Mouse (Mus musculus) adrenal gland, adult 8-10 months (tissue): Measurements from ENCODE around the gene Tha1. TPM values are rescaled to one million over a fixed set of nuclear protein-coding genes. Genes with fewer than 3 reads are reported as not detected.
"Not testable (repeated sequence)": the region's sequence is repeated elsewhere in the genome, so short reads cannot be mapped to it uniquely, and the experiment has no call there.

Experiments
- DNase-seq: peaks from one replicate; pipeline ENCODE4 v3.0.0; 2022
- total RNA-seq, 4 experiments: library from RNA; stranded (reverse); gene quantifications; 2 replicates each; pipeline ENCODE4 v1.2.4; 2022

Gene Tha1
- total RNA-seq, 4 experiments from 2014 or later, result 16.4 to 16.7 (median 16.5) TPM

DNA sequence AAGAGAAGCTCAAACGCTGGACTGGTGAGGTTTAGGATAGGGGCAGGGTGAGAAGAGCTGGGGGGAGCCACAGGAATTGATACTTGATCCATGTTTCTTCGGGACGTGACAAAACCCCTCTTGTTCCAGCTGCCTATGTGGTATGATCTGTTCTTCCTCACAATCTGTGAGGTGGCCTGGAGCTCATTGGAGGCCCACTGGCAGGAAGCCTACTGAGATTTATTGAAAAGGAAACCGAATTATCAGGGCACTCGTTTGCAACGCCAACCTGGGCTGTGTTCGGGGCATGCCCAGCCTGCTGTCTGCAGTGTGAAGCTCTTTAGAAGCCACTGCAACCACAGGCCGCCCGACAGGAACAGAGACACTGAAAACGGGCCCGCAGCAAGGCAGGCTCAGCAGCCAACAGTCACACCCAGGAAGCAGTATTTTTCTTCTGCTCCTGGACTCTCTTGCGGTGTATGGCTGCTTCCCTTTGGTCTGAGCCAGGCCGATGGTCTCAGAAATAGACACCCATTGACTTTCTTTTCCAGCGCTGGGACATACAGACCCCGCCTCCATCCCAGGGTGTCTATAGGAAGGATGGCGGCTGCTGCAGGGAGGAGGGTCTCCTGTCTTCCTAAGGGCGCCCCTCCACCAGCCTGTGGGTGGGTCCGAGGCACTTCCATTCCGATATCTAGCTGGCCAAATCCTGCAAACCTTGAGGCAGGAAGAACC lies 24.9 kb downstream of the Tha1 start:
- DNase-seq, result no peak

DNA sequence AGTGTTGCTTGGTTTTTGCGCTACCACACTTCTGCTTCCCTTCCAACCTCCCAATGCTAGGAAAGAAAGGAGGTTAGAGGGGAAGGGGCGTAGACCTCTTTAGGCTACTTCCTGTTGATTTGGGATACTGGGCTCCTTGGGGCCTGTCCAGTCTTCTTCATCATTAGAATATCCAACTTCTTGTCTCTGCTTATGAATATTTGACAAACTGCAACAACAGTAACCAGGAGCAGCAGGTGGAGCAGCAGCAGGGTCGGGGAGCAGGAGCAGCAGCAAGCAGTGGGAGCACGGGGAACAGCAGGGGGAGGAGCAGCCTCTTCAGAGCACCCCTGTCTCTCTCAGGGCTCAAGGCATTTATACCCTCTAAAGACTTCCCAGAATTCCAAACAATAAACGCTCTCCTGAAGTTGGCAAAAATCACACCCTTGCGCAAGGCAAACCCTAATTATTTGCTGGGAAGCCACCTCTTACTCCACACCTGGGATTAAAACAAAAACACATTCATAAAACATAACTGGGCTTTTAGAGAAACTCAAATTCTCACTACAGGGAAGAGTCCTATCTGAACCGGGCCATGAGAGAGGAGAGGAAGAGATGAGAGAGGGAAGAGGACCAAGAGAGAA lies 25.6 kb downstream of the Tha1 start:
- DNase-seq, result no peak

DNA sequence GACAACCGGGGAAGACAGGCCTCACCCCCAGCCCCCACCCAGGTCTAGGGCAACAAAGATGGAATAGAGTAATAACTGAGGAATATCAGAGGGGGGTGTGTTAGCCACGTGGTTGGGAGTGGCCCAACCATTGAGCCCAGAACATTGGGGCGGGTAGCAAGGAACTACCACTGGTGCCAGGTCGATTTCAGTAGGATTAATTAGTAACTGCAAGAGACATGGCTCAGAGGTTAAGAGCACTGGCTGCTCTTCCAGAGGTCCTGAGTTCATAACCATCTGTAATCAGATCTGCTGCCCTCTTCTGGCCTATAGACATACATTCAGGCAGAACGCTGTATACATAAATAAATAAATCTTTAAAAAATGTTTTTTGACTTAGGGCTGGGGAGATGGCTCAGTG lies 26.6 kb downstream of the Tha1 start:
- DNase-seq, result no peak

DNA sequence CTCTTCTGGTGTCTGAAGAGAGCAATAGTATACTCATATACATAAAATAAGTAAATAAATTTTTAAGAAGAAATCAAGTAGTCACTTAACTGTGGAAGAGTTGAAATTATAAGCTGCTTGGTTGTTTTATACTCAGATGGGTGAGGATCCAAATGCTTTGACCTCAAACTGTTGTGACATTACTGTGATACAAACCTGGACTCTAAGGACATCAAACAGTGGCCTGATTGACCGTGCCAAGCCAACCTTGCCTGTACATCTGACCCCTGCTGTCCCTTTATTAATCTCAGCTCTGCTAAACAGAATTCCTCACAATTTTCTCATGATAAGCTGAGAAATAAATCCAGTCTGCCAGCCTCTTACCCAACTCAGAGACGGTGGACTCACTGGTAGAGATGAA lies 27.6 kb downstream of the Tha1 start:
- DNase-seq, result no peak

DNA sequence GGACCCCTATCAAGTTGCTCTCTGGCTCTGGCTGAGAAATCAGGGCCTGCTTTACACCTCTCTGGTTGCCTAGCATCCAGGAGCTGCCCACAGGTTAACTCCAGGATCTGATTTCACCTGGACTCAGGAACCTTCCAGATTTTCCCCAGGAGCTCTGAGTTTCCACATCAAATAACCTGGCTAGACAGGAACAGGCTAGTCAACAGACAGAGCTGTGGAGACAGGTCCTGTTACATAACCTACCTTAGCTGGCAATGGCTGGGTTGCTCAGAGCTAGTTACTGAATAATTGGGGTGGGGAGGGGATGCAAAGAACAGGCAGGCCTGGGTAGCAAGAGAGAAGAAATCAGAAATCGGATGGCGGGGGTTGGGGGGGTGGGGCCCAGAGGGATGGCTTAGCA lies 28.3 kb downstream of the Tha1 start:
- DNase-seq, result no peak

DNA sequence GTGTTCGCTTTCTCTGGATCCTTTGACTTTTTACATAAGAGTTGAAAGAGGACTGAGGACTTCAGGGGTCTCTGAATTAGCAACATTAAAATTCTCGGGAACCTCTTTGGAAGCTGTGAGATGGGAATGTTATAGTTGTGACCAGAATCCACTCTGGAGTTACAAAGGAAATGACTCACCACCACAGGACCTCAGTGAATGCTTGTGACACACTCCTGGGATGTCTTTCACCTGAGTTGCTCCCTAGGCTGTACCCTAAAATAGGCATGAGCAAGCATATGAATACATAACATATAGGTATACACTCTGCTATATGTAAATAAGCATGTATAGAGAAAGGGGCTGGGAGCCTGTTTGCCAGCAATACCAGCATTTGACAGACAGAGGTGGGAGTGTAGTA lies 29.8 kb downstream of the Tha1 start:
- no peak for DNase-seq

DNA sequence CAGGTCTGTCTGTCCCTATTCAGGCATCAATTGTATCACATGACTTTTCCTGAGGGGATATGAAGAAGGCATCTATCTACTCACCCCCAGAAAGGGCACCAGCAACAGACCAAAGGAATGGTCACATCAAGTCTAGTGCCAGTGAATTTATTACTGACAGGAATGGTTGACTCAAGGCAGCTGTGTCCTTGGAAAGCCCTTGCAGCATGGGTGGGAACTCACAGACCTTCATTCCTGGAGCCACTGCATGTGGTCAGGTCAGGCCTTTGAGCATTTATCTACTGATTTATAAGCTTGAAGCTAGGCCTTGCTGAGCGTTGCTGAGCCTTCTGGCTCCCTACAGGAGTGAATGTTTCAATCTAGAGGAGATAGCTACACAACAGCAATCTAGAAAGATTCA lies 32.4 kb downstream of the Tha1 start:
- peak; percentile 57 for DNase-seq

DNA sequence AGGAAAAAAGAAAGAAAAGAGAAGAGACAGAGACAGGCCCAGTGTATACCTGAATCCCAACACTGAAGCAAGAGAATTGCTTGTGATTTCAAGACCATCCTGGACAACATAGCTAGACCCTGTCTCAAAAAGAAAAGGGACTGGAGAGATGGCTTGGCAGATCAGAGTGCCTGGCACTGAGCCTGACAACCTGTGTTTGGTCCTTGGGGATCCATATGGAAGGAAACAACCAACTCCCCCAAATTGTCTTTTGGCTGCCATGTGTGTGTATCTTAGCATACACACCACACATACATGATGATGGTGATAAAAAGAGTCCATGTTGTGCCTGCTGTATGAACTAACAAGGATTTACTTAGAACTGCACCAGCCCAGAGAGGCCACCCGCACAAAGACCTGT lies 34.3 kb downstream of the Tha1 start:
- DNase-seq, result no peak

DNA sequence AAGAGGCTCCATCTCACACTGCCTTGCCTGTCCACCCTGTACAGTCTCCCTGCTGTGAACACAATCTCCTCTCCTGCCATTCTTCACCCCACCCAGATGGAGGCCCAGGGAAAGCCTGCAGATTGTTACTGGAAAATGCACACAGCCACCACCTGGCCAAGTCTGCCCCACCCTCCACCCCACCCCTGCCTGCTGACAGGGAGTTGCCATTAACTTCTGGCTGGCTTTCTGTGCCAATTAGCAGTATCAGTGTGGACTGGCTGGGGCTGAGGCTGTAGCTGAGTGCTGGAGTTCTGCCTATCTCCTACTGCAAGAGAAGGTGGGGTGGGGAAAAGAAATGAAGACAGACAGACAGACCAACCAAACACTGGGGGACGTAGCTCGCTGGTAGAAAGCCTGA lies 34.7 kb downstream of the Tha1 start:
- no peak for DNase-seq

DNA sequence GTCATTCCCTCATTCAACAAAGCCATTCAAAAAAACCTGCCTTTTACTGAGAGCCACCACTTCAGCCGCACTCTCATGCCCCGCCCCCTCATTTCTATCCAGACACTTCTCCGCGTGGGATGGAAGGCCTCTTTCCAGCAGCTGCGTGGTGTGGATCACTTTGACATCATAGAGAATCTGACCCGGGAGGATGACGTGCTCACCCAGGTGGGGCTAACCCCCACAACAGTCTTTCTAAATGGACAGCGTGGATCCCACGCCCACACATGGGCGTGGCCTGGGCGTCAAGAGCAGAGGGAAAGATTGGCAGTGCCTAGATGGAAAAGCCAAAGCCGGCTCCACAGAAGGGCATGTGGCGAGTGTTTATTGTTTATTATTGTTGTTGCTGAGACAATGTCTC lies 37.0 kb downstream of the Tha1 start:
- no peak for DNase-seq

DNA sequence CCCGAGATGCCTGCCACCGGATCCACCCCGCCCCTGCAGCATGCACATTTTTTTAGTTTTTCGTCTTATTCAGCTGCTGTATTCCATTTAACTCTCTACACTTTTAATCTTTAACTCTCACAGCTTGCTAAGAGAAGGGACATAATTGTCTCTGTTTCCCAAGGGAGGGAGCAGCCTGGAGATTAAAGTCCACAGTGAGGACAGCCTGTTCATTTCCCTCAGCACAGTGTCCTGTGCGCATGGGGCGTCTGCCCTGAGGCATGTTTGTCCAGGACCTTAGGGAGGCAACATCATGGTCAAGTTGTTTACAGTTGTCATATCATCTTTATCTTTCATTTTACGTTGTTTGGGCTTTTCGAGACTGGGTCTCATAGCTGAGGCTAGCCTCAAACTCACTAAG lies 39.2 kb downstream of the Tha1 start:
- DNase-seq, result no peak

DNA sequence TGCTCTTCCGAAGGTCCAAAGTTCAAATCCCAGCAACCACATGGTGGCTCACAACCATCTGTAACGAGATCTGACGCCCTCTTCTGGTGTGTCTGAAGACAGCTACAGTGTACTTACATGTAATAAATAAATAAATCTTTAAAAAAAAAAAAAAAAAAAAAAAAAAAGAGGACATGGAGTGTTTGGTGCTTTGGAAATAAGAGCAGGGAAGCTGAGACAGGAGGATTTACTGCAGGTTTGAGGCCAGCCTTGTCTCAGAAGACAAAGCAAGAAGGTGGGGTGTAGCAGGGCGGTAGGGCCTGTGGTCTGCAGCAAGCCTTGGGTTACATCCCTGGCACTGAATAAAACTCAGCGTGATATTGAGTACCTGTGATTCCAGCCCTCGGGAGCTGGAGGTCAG lies 39.8 kb downstream of the Tha1 start:
- DNase-seq, result not testable (repeated sequence)

DNA sequence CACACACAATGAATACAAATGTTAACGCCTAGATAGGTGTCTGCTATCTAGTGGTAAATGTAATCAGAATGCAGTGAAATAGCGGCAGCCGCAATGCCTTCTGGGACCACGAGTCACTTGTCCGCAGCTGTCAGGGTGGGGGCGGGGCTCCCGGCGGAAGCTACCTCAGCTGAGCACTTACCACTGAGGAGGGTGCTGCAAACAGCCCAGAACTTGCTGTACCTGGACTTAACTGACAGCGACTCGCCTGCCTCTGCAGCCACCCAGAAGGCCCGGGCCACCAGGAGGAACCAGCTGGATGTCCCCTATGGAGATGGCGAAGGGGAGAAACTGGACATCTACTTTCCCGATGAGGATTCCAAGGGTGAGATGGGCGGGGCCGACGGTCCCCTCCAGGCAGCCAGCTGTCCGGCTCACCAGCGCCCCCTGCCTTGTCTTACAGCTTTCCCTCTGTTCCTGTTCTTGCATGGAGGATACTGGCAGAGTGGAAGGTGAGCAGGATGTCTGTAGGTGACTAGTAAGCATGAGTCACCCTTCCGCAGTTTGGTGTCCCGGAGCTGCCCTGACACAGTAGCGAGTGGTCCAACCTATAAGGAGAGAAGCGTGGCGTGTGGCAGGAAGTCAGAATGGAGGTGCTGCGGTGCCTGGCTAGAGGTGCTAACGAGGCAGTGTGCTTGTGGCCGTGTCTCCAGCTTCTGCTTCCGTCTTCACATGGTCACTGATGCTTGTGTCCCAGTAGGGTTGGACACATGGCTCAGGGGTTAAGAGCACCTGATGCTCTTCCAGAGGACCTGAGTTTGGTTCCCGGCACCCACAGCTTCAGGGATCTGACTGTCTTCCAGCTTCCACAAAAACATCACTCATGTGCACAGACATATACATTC lies 41.0 kb downstream of the Tha1 start:
- peak; percentile 43 for DNase-seq

DNA sequence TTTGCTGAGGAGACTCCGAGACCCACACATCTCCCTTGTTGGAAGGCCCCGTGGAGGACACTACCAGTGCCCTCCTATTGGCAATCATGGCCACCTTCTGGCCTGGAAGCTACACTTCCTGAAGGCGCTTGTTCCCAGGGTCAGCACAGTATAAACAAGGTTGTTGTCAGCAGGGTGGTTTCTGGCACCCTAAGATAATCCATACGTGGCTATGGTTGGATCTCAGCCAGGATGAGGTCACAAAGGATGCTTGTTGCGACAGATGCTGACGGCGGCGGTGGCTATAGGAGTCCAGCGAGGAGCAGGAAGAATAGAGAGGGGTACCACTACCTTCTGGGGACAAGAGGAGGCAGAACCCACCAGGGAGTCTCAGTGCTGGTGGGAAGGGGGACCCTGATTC lies 42.9 kb downstream of the Tha1 start:
- no peak for DNase-seq

DNA sequence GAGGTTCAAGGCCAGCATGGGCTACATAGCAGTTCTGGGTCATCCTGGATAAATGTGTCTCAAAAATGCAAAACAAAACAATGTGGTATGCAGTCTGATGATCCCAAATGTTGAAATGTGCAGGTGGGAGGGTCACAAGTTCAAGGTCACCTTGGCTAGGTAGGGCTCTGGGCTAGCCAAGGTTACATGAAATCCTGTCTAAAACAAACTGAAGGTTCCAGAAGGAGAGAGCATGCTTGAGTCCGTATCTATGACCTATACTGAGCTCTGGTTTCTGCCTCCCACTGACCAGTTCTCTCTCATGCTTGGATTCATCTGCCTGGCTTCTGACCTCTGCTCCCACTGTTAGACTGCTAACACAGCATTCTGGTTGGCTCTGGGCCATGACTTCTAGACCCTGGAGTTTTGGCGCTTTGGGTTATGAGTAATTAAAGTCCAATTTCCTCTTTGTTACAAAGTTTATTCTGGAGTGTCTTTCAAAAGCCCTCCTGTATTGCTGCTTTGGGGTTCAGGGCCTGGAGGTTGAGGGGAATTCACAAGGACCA lies 43.5 kb downstream of the Tha1 start:
- no peak for DNase-seq

DNA sequence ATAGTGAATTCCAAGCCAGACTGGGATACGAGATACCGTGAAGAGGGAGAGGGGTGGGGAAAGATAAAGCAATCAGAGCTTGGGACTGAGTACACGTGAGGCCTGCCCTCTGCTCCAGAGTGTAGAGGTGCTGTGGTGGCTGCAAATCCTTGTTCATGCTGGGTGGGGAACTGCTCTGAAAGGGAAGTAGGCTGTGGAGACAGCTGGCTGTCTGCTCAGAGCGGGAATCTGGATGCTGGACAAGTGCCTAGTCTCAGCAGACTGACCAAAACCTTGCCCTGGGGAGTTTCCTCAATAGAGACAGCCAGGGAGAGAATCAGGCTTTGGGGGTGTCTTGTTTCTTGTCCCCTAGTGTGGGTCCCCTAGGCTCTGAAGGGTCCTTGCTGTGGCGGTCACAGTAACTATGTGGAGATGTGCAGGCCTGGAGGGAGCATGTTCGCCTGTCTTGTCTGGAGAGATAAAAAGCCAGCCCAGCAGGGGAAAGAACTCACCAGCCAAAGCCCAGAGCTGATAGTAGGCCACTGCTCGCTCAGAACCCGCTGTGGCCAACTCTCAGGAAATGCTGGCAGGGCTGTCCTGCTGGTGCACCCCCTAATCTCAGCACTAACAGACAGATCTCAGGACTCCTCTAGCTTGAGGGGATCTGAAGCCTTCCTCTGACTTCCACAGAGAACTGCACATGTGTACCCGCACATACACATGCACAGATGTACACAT lies 44.2 kb downstream of the Tha1 start:
- DNase-seq, result no peak

DNA sequence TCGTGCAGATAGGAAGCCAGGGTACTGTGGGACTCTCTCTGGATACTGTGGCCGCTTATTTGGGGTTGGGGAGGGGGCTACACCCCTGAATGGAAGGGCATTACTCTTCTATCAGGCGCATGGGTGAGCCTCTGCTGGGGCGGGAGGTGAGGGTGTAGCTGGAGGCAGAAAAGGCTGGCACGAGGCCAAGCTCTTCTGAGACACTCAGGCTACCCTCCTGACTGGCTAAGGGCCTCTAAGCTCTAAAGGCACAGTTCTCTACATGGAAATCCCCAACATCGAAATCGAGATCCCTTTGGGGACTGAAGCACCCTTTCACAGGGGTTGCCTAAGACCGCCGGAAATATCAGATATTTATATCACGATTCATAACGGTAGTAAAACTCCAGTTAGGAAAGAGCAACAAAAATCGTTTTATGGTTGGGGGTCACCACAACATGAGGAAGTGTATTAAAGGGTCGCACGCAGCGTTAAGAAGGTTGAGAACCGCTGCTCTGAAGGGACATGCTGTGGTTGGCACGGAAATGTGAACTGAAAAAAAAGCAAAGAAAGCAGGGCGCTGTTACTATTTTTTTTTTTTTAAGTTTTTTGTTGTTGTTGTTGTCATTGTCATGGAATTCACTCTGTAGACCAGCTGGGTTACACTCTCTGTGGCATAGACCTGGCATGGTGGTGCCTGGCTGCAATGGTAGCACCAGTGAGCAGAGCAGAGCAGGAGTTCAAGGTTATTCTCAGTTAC lies 45.0 kb downstream of the Tha1 start:
- DNase-seq, result no peak

DNA sequence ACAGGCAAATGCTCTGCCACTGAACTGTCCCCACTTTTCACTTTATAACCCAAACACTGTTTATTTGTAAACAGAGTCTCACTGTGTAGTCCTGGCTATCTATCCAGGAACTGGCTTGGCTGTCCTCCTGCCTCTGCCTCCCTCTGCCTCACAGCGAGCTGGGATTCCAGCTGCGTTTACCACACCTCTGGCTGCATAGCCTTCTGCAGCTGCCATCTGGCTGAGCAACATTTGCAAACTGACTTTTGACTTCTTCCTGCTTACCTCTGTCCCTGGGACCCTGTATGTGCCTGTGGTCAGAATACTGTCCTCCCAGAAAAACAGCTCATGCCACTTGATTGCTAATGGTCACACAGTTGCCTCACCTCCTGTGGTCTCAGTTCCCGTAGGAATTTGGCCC lies 45.9 kb downstream of the Tha1 start:
- DNase-seq, result no peak

DNA sequence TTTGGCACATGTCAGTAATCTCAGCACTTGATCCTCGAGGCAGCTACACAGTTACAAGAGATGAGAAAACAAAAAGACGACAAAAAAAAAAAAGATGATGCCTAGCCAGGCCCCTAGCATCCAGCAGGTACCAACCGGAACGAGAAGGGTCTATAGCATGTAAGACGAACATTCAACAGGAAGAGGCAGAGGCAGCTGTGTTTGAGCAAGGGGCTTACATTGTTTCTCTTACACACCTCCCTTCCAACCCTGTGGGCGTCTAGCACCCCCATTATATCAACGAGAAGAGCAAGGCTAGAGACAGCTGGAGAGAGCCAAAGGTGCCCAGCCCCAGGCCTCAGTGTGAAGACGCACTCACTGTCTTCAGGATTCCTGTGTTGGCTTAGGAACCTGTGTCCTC lies 46.4 kb downstream of the Tha1 start:
- no peak for DNase-seq

DNA sequence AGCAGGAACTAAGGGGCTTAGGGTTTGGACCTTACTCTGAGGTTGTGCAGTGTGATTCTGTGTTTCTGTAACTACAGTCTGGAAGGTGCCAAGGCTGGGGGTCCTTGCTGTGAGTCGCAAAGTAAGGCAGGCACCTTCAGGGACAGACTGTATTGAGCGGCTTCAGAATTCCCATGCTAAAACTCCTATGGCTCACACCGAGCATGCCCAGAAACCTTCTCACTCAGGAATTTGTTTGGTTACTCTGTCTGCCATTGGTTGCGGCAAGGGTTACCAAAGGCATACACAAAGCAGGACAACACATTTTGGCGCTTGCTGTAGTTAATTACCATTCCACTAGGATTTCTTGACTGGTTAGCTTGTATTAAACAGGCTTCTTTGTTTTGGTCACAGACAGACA lies 47.1 kb downstream of the Tha1 start:
- DNase-seq, result no peak

DNA sequence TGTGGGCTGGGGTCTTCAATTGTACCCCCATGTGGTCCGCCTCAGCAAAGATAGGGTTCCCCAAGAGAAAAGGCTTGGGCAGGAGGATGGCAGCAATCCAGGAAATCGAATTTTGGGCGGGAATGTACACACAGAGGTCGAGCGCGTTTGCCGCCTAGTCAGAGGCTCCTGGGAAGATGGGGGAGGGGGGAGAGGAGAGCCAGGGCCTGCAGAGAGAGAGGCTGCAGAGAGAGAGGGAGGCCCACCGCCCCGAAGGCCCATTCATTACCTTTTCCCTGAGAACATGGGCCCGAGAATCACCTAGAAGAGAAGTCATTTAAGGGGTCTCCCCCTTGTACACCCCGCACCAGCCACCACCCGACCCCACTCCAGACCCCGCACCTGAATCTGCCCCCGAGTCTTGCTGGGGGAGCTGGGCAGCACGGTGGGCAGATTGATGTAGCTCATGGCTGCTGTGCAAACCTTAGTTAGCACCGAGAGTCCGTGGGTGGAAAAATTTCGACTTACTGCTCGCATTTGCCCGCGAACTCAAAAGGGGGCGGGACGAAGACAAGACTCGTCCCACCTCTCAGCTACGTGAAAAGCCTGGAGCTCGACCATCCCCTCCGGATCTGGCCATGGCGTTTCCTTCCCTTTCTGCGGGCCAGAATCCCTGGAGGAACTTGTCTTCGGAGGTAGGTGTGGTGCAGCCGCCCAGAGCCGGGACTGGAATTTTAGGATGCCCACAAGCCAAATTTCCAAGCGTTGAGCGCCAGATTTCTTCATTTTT lies 47.8 kb downstream of the Tha1 start, which contains the start of the genes Afmid and Tk1:
Afmid (plus strand) TSS at position 592 of the 769 bp plus-strand sequence.
Tk1 (minus strand) TSS at position 760 of the 769 bp plus-strand sequence.
- DNase-seq, result peak; percentile 52
